Mouse (Mus musculus) kidney, postnatal 10 days (tissue): ENCODE measurements at regions not wholly inside any gene's neighbourhood (a gene's known extent, or its start where the extent isn't known, plus 50 kb on each side); places are given as distances from the start of the nearest gene placed in this dataset.

Experiments
- DNase-seq: peaks from one replicate; pipeline ENCODE4 v3.0.0; 2021; ENCODE audit warnings: mixed read lengths

GRCm38 (mm10) chr9:30308281-30308680, 118.6 kb upstream of the Snx19 start:
- DNase-seq, result no peak

DNA sequence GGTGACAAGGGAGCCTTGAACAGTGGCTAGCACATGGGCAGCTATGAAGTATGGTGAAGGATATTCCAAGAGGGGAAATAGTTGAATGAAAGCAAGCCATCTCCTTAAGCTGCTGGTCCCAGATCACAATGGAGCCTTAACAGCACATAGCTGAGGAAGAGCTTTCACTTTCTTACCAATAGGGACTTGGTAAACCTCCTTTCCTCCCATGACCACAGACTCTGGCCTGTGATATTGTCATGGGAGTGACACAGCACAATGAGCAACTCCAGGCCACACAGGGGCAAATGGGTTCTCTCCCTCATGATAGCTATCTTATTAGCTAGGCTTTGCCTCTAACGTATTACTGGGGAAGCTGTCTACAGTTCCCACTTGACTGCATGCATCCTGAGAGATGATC, 113.5 kb upstream of the Snx19 start:
- no peak for DNase-seq

DNA sequence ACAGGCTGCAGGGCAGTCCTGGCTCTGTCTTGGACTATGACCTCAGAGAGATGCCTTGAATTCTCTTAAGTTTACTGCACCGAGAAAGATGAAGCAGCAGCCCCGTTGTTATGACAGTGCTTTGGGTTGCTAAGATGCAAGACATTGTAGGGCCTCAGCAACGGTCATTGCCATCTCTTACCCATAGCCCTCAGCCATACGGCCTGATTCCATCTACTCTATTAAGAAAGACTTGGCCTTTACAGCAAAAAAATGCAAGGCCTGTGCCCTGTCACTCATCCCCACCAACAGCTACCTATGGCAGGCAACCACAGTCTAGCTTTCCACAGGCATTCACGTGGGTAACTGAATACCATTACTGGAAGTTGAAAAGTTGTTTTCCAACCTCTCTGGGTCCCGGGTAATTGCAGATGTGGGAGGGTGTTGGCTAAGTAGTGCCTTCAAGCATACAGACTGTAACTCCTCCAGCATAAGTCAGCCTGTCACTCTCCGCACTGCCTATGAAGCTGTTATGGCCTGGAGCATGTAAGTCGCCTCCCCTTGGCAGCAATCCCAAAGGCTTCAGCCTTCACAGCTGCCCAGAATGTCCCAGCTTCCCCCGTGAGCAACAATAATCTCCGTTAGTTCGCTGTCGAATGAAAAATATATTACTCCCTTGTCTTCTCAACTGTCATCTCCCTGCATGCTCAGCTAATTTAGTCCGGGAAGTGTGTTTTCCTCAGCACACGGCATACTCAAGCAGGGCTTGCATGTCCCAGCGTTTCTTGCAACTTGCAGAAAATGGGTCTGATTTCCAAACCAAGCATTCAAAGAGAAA, 112.3 kb upstream of the Snx19 start:
- DNase-seq, result peak; percentile 79

DNA sequence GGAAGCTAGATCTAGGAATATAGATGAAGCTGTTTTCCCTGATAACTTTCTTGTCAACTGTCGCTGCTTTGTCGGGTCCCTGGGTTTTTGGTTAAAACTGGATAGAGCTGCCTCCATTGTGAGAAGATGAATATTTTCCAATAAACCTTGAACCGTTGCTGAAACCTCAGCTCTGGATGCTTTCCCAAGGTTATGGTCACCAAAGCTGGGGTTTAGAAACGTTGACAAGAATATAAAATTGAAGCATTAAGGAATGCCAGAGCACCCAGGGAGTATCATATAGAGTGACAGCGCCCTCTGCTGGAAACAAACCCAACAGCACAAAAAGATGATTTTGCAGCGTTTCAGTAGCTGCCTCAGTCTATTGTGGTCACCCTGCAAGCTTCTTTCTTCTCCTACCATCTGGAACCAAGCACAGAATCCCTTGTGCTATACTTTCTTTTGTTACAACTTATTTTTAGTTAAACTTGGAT, 111.7 kb upstream of the Snx19 start:
- DNase-seq, result peak; percentile 66

DNA sequence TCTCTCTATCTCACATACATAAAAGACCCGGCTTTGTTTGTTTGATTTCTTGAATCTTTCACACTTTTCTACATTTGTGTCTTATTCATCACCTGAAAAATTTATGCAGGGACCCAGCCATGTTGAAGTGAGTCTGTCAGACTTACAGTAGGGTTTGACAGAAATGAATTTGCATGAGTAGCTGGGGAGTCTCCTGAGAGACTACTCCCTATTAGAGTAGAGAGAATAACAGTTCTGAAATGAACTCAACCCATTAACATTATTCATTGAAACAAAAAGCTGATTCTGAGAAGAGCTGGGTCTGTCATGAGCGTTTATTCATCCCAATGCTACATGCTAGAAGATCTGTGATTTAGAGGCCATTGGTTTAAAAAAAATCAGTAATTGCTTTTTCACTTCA, 82.0 kb upstream of the Snx19 start:
- no peak for DNase-seq

GRCm38 (mm10) chr9:30353965-30354364, 72.9 kb upstream of the Snx19 start:
- no peak for DNase-seq

GRCm38 (mm10) chr9:30355642-30356041, 71.3 kb upstream of the Snx19 start:
- no peak for DNase-seq

DNA sequence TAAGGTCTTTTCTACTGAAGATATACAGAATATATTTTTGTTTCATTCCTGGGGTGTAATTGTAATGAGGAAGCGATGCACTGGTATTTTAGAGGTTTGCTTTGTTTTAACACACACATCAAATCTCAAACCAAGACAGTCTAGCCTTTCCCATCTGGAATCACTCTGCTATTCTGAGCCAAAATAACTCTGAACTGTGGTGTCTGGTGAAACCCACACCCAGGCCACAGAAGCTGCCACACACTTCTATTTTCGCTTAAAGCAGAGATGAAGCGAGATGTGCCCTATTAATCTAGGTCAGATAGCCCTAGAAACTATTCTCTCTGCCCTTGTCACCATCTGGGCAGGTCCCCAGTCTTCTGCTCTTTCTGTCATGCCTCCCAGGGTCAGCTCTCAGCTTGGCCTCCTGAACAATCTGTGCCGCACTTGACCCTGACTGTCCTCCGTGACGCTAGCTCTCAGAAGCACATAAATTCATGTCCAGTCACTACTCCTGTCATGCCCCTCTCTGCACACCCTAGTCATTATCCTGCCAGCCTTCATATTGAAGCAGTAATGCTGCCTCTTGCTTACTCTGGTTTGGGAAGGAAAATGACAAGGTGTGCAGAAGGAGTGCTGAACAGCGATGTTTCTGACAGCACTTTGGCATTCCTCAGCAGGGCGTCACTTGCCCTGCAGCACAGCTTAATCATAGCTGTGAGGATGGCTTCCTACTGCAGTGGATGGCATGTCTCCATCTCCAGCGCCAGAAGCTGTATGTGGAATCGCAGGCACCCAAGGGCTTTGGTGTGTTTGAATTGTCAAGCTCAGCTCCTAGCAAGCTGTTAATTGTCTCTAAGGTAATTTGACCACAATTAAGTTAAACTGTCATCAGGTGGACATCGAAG, 57.1 kb upstream of the Snx19 start:
- no peak for DNase-seq

DNA sequence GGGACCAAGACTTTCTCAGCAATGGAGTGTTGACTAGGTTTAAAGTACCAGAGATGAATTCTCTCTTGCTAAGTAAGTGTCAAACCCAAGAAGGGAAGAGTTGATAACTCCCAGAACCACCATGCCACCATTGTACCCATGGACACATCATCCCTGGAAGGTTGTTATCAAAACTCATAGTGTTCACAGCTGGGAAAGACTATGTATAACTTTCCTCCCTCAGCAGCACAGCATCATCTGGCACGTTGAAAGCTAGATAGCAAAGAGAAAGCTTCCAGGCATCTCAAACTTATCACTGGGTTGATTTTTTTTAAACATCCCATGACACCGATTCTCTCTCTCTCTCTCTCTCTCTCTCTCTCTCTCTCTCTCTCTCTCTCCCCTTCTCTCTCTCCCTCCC, 56.1 kb upstream of the Snx19 start:
- DNase-seq, result no peak

- no peak for DNase-seq
Measured at GRCm38 (mm10) chr9:30376908-30377307, 50.0 kb upstream of the Snx19 start.
